Mouse (Mus musculus) erythroblast, adult 5-6 weeks (primary cell): ENCODE results near the gene Mast4. TPM values are rescaled to one million over a fixed set of nuclear protein-coding genes. Genes with fewer than 3 reads are reported as not detected.
A peak's percentile ranks its signal among the peaks of the same experiment; 100 is the strongest.
"Not testable (repeated sequence)": the region's sequence is repeated elsewhere in the genome, so short reads cannot be mapped to it uniquely, and the experiment has no call there.

Experiments used
- ATAC-seq: replicated peaks from 2 replicates; pipeline ENCODE4 v1.8.0; 2016; ENCODE audit warnings: moderate number of reproducible peaks, mild to moderate bottlenecking, moderate TSS enrichment, inconsistent platforms; ENCODE audit not compliant: poor library complexity, low FRiP score, severe bottlenecking
- total RNA-seq, 2 experiments: library from RNA; stranded (forward) in 1 of 2; stranded (reverse) in 1 of 2; fragments of 150-400 nt in 1 of 2; fragments of 200-764, 138-1000 nt in 1 of 2; gene quantifications; 2 replicates each; pipeline versions ENCODE4 v1.2.3 to v1.2.4; 2015 to 2017; ENCODE audit warnings: low replicate concordance in 2 of 2

The Mast4 gene
- total RNA-seq, 2 experiments from 2014 or later = 2.1 to 5.2 TPM

- no peak for ATAC-seq
These were observed 588.5 kb downstream of the Mast4 start for GRCm38 (mm10) chr13:102745626-102746342.

- ATAC-seq = no peak
These were observed 589.1 kb downstream of the Mast4 start for GRCm38 (mm10) chr13:102745270-102745600.

- peak; percentile 80; the same call in 1 of the 2 replicates for ATAC-seq
These were observed 589.6 kb downstream of the Mast4 start for GRCm38 (mm10) chr13:102744481-102745269.

GRCm38 (mm10) chr13:102739720-102740535, 594.4 kb downstream of the Mast4 start:
- no peak for ATAC-seq

- no peak for ATAC-seq
These were observed 596.5 kb downstream of the Mast4 start for GRCm38 (mm10) chr13:102737811-102738210.

GRCm38 (mm10) chr13:102733063-102733462, 601.2 kb downstream of the Mast4 start:
- no peak for ATAC-seq

- ATAC-seq = not testable (repeated sequence)
These were observed 605.3 kb downstream of the Mast4 start for GRCm38 (mm10) chr13:102728951-102729350.

- ATAC-seq = no peak
These were observed 606.3 kb downstream of the Mast4 start for GRCm38 (mm10) chr13:102728035-102728434.

GRCm38 (mm10) chr13:102726876-102727275, 607.4 kb downstream of the Mast4 start:
- ATAC-seq = no peak

- ATAC-seq = no peak
These were observed 608.4 kb downstream of the Mast4 start for GRCm38 (mm10) chr13:102725906-102726305.

- ATAC-seq = no peak
These were observed 608.9 kb downstream of the Mast4 start for GRCm38 (mm10) chr13:102725416-102725815.

GRCm38 (mm10) chr13:102716973-102717372, 617.3 kb downstream of the Mast4 start:
- no peak for ATAC-seq

- no peak for ATAC-seq
These were observed 633.6 kb downstream of the Mast4 start for GRCm38 (mm10) chr13:102700744-102701143.

- no peak for ATAC-seq
These were observed 634.1 kb downstream of the Mast4 start for GRCm38 (mm10) chr13:102700176-102700575.

GRCm38 (mm10) chr13:102698751-102699323, 635.5 kb downstream of the Mast4 start:
- no peak for ATAC-seq

GRCm38 (mm10) chr13:102698335-102698734, 636.0 kb downstream of the Mast4 start:
- no peak for ATAC-seq

- ATAC-seq = no peak
These were observed 639.0 kb downstream of the Mast4 start for GRCm38 (mm10) chr13:102695121-102695905.

- no peak for ATAC-seq
These were observed 640.1 kb downstream of the Mast4 start for GRCm38 (mm10) chr13:102694154-102694553.

GRCm38 (mm10) chr13:102693341-102693801, 640.9 kb downstream of the Mast4 start, which contains the start of gene Cd180:
Gene Cd180, plus strand, starts transcription at chr13:102693558.
- no peak for ATAC-seq
